Mouse (Mus musculus): ENCODE data around the gene 4930578G10Rik. TPM values are rescaled to one million over a fixed set of nuclear protein-coding genes. Genes with fewer than 3 reads are reported as not detected.

The 4930578G10Rik gene
- polyA plus RNA-seq, 1 experiment from 2014 or later = not detected

DNA sequence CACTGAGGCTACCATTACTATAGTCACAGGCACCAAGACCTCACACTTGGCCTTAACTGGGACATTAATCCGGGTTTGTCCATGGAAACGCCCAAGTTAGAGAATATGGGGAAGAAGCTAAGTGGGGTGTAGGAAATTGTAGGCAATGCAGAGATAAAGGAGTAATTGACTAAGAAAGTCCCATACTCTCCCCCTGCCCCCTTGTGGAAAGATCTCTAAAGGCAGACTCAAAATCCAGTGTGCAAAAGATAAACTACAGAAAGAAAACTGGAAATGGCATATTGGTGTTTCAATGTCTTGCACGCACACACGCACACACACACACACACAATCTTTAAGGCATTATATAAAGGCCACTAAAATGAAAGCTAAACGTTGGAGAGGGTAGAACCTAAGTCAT is 135.4 kb downstream of the 4930578G10Rik start:
- H3K27ac ChIP-seq (ENCODE audit: low read length) = no peak overlapping the region
- no peaks in the 10 kb centered on the region for H3K4me1 ChIP-seq (ENCODE audit: control insufficient read depth, insufficient read depth, low read length)
- no peaks in the 10 kb centered on the region for H3K36me3 ChIP-seq (ENCODE audit: control insufficient read depth, insufficient read depth)
- WGBS = 70% methylated on average over 5 of the region's 5 CpGs
- H3K27me3 ChIP-seq (ENCODE audit: control insufficient read depth, insufficient read depth, low read length) = no peaks in the 10 kb centered on the region
- H3K4me2 ChIP-seq (ENCODE audit: low read depth, low read length) = no peak overlapping the region
- H3K9me3 ChIP-seq (replicated peaks; ENCODE audit: control insufficient read depth, low read length) = no peaks in the 10 kb centered on the region
- H3K9ac ChIP-seq (ENCODE audit: low read length) = no peak overlapping the region
- no peak overlapping the region for H3K4me3 ChIP-seq (ENCODE audit: low read length)
- no peak for ATAC-seq (replicated peaks; ENCODE audit: extremely low read depth, insufficient read depth, low FRiP score)

- Histone ChIP-seq H3K27ac (ENCODE audit: low read length) (no peak overlapping the region), H3K36me3 (ENCODE audit: control insufficient read depth, insufficient read depth) (no peaks in the 10 kb centered on the region), H3K27me3 (ENCODE audit: control insufficient read depth, insufficient read depth, low read length) (no peaks in the 10 kb centered on the region), H3K9ac (ENCODE audit: low read length) (no peak overlapping the region), H3K4me3 (ENCODE audit: low read length) (no peak overlapping the region), H3K4me1 (ENCODE audit: control insufficient read depth, insufficient read depth, low read length) (no peaks in the 10 kb centered on the region), H3K9me3 (replicated peaks; ENCODE audit: control insufficient read depth, low read length) (no peaks in the 10 kb centered on the region), H3K4me2 (ENCODE audit: low read depth, low read length) (no peak overlapping the region)
- ATAC-seq (replicated peaks; ENCODE audit: extremely low read depth, insufficient read depth, low FRiP score) = no peak
- WGBS = 88% methylated on average over 7 of the region's 7 CpGs
Measured at GRCm38 (mm10) chr4:42872151-42872550, 136.8 kb downstream of the 4930578G10Rik start.

- Histone ChIP-seq H3K4me3 (ENCODE audit: low read length) (no peak overlapping the region), H3K27me3 (ENCODE audit: control insufficient read depth, insufficient read depth, low read length) (no peaks in the 10 kb centered on the region), H3K4me1 (ENCODE audit: control insufficient read depth, insufficient read depth, low read length) (no peaks in the 10 kb centered on the region), H3K9me3 (replicated peaks; ENCODE audit: control insufficient read depth, low read length) (no peaks in the 10 kb centered on the region), H3K9ac (ENCODE audit: low read length) (no peak overlapping the region), H3K4me2 (ENCODE audit: low read depth, low read length) (no peak overlapping the region), H3K27ac (ENCODE audit: low read length) (no peak overlapping the region), H3K36me3 (ENCODE audit: control insufficient read depth, insufficient read depth) (no peaks in the 10 kb centered on the region)
- ATAC-seq (replicated peaks; ENCODE audit: extremely low read depth, insufficient read depth, low FRiP score) = no peak
- 66% methylated on average over 16 of the region's 16 CpGs for WGBS
Measured at GRCm38 (mm10) chr4:42872746-42873435, 137.5 kb downstream of the 4930578G10Rik start.

- Histone ChIP-seq H3K4me2 (ENCODE audit: low read depth, low read length) (no peak within 1 kb of the TSS), H3K4me3 (ENCODE audit: low read length) (no peak within 1 kb of the TSS), H3K4me1 (ENCODE audit: control insufficient read depth, insufficient read depth, low read length) (no peaks in the 10 kb centered on the region), H3K36me3 (ENCODE audit: control insufficient read depth, insufficient read depth) (no peaks in the 10 kb centered on the region), H3K9ac (ENCODE audit: low read length) (no peak within 1 kb of the TSS), H3K9me3 (replicated peaks; ENCODE audit: control insufficient read depth, low read length) (no peaks in the 10 kb centered on the region), H3K27ac (ENCODE audit: low read length) (no peak within 1 kb of the TSS), H3K27me3 (ENCODE audit: control insufficient read depth, insufficient read depth, low read length) (no peaks in the 10 kb centered on the region)
- WGBS = 71% methylated on average over 7 of the region's 7 CpGs
- ATAC-seq (replicated peaks; ENCODE audit: extremely low read depth, insufficient read depth, low FRiP score) = no peak
Measured at GRCm38 (mm10) chr4:42874134-42874533, 138.8 kb downstream of the 4930578G10Rik start, which contains the start of gene Fam205c. Gene Fam205c, minus strand, starts transcription at chr4:42874234.

DNA sequence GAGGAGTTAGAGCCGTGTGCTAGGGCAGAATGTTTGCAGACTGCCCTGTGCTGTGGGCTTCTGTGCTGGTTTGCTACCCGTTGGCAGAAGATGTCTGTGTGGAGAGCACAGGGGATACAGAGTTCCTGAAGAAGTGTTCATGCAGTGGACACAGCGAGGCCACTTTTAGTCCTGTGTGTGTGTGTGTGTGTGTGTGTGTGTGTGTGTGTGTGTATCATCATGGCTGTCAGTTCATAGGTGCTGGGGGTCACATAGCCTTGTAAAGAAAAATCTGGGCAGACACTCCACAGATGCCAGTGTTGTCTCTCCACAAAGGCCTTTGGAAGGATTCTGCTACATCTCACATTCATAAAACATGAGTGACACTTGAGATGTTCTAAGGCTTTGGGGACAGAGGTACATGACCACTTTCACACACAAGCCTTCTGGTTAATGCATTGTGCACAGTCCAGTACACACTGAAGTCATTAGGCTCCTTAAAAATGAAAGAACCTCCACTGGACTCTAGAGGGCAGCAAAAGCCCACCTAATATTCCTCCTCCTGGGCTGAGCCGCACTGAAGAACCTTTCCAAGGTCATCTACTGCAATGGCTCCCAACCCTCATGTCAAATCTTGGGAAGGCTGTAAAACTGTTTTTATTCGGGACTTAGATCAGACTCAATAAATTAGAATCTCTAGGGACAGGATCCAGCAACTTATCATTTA is 141.4 kb downstream of the 4930578G10Rik start:
- H3K4me2 ChIP-seq (ENCODE audit: low read depth, low read length) = no peak overlapping the region
- no peak overlapping the region for H3K27ac ChIP-seq (ENCODE audit: low read length)
- H3K36me3 ChIP-seq (ENCODE audit: control insufficient read depth, insufficient read depth) = no peaks in the 10 kb centered on the region
- H3K4me1 ChIP-seq (ENCODE audit: control insufficient read depth, insufficient read depth, low read length) = 0 out of 2 replicates have a peak, but pooled peaks cover 2% of the 10 kb centered on the region
- no peak overlapping the region for H3K9ac ChIP-seq (ENCODE audit: low read length)
- no peaks in the 10 kb centered on the region for H3K9me3 ChIP-seq (replicated peaks; ENCODE audit: control insufficient read depth, low read length)
- 33% methylated on average over 5 of the region's 5 CpGs for WGBS
- ATAC-seq (replicated peaks; ENCODE audit: extremely low read depth, insufficient read depth, low FRiP score) = peak; percentile 69
- no peak overlapping the region for H3K4me3 ChIP-seq (ENCODE audit: low read length)
- H3K27me3 ChIP-seq (ENCODE audit: control insufficient read depth, insufficient read depth, low read length) = no peaks in the 10 kb centered on the region

- Histone ChIP-seq H3K9ac (ENCODE audit: low read length) (no peak overlapping the region), H3K36me3 (ENCODE audit: control insufficient read depth, insufficient read depth) (no peaks in the 10 kb centered on the region), H3K4me1 (ENCODE audit: control insufficient read depth, insufficient read depth, low read length) (0 out of 2 replicates have a peak, but pooled peaks cover 2% of the 10 kb centered on the region), H3K27me3 (ENCODE audit: control insufficient read depth, insufficient read depth, low read length) (no peaks in the 10 kb centered on the region), H3K9me3 (replicated peaks; ENCODE audit: control insufficient read depth, low read length) (no peaks in the 10 kb centered on the region), H3K4me3 (ENCODE audit: low read length) (no peak overlapping the region), H3K27ac (ENCODE audit: low read length) (no peak overlapping the region), H3K4me2 (ENCODE audit: low read depth, low read length) (no peak overlapping the region)
- no peak for ATAC-seq (replicated peaks; ENCODE audit: extremely low read depth, insufficient read depth, low FRiP score)
- WGBS = 75% methylated on average over 2 of the region's 2 CpGs
Measured at GRCm38 (mm10) chr4:42877657-42878056, 142.3 kb downstream of the 4930578G10Rik start.

GRCm38 (mm10) chr4:42879829-42880676 is 144.7 kb downstream of the 4930578G10Rik start:
- Histone ChIP-seq H3K4me2 (ENCODE audit: low read depth, low read length) (no peak overlapping the region), H3K27ac (ENCODE audit: low read length) (no peak overlapping the region), H3K4me1 (ENCODE audit: control insufficient read depth, insufficient read depth, low read length) (0 out of 2 replicates have a peak, but pooled peaks cover 2% of the 10 kb centered on the region), H3K9me3 (replicated peaks; ENCODE audit: control insufficient read depth, low read length) (no peaks in the 10 kb centered on the region), H3K9ac (ENCODE audit: low read length) (peak overlapping the region; percentile 51; the same call in 1 of the 2 replicates), H3K4me3 (ENCODE audit: low read length) (no peak overlapping the region), H3K36me3 (ENCODE audit: control insufficient read depth, insufficient read depth) (no peaks in the 10 kb centered on the region), H3K27me3 (ENCODE audit: control insufficient read depth, insufficient read depth, low read length) (no peaks in the 10 kb centered on the region)
- no peak for ATAC-seq (replicated peaks; ENCODE audit: extremely low read depth, insufficient read depth, low FRiP score)
- WGBS = 59% methylated on average over 16 of the region's 16 CpGs

- Histone ChIP-seq H3K27ac (ENCODE audit: low read length) (no peak overlapping the region), H3K27me3 (ENCODE audit: control insufficient read depth, insufficient read depth, low read length) (no peaks in the 10 kb centered on the region), H3K36me3 (ENCODE audit: control insufficient read depth, insufficient read depth) (no peaks in the 10 kb centered on the region), H3K9ac (ENCODE audit: low read length) (no peak overlapping the region), H3K4me1 (ENCODE audit: control insufficient read depth, insufficient read depth, low read length) (0 out of 2 replicates have a peak, but pooled peaks cover 2% of the 10 kb centered on the region), H3K9me3 (replicated peaks; ENCODE audit: control insufficient read depth, low read length) (no peaks in the 10 kb centered on the region), H3K4me2 (ENCODE audit: low read depth, low read length) (no peak overlapping the region), H3K4me3 (ENCODE audit: low read length) (no peak overlapping the region)
- WGBS = 56% methylated on average over 1 of the region's 1 CpGs
- ATAC-seq (replicated peaks; ENCODE audit: extremely low read depth, insufficient read depth, low FRiP score) = no peak
Measured at GRCm38 (mm10) chr4:42880677-42880948, 145.3 kb downstream of the 4930578G10Rik start.

DNA sequence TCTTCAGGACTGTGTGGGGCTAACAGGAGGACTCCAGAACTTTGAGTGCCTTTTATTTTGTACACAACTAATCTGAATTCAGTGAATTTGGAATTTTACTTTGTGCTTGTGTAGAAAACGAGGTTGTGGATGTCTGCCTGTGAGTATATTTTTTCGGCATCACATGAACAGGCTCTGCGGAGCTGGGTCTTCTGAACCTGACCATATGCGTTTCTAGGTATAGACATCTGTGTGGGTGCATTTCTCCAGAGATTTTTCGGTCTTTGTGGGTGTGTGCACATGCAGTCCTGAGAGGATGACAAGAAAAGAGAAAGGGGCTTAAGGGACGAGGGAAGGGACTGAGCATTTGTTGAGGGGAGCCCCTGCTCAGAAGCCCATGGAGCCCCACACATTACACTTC is 151.6 kb downstream of the 4930578G10Rik start:
- Histone ChIP-seq H3K36me3 (ENCODE audit: control insufficient read depth, insufficient read depth) (no peaks in the 10 kb centered on the region), H3K4me1 (ENCODE audit: control insufficient read depth, insufficient read depth, low read length) (no peaks in the 10 kb centered on the region), H3K9ac (ENCODE audit: low read length) (no peak overlapping the region), H3K4me3 (ENCODE audit: low read length) (no peak overlapping the region), H3K9me3 (replicated peaks; ENCODE audit: control insufficient read depth, low read length) (no peaks in the 10 kb centered on the region), H3K27me3 (ENCODE audit: control insufficient read depth, insufficient read depth, low read length) (no peaks in the 10 kb centered on the region), H3K27ac (ENCODE audit: low read length) (no peak overlapping the region), H3K4me2 (ENCODE audit: low read depth, low read length) (no peak overlapping the region)
- WGBS = 86% methylated on average over 6 of the region's 6 CpGs
- no peak for ATAC-seq (replicated peaks; ENCODE audit: extremely low read depth, insufficient read depth, low FRiP score)

Data from heart, embryonic 16.5 days (tissue).